Mouse (Mus musculus) liver, postnatal 0 days (tissue): ENCODE data around the gene Slc30a6. TPM values are rescaled to one million over a fixed set of nuclear protein-coding genes. Genes with fewer than 3 reads are reported as not detected.
A peak's percentile ranks its signal among the peaks of the same experiment; 100 is the strongest.

Source experiments
- ATAC-seq: fragments of 200-750 bp; cut with Nextera tagmentation; 2 replicates; pipeline ENCODE4 v1.8.0; 2017; ENCODE audit warnings: mild to moderate bottlenecking, moderate library complexity
- DNase-seq: peaks from one replicate; pipeline ENCODE4 v3.0.0-alpha.2; 2016
- H3K27ac ChIP-seq: fragments of 300-500 bp; sonication (generic); 2 replicates; pipeline ENCODE4 v1.5.1; 2014; ENCODE audit warnings: antibody characterized with exemption, moderate library complexity, mild to moderate bottlenecking, low read depth
- H3K27me3 ChIP-seq: fragments of 300-500 bp; sonication (generic); 2 replicates; pipeline ENCODE4 v1.6.1; 2014; ENCODE audit warnings: low read length, control low read depth, mixed read lengths; ENCODE audit not compliant: insufficient read depth
- H3K36me3 ChIP-seq: fragments of 300-500 bp; sonication (generic); replicated peaks from 2 replicates; pipeline ENCODE4 v1.6.1; 2014; ENCODE audit warnings: mild to moderate bottlenecking, control low read depth, low read length, moderate library complexity, mixed read lengths; ENCODE audit not compliant: insufficient read depth
- H3K4me1 ChIP-seq: fragments of 300-500 bp; sonication (generic); 2 replicates; pipeline ENCODE4 v1.6.1; 2014; ENCODE audit warnings: antibody characterized with exemption, mild to moderate bottlenecking, control low read depth; ENCODE audit not compliant: insufficient read depth
- H3K4me2 ChIP-seq: fragments of 300-500 bp; sonication (generic); 2 replicates; pipeline ENCODE4 v1.6.1; 2014; ENCODE audit warnings: low read depth, mild to moderate bottlenecking, low read length, moderate library complexity, mixed read lengths
- H3K4me3 ChIP-seq: fragments of 300-500 bp; sonication (generic); 2 replicates; pipeline ENCODE4 v1.5.1; 2014; ENCODE audit warnings: low read depth, low read length
- H3K9ac ChIP-seq: fragments of 300-500 bp; sonication (generic); replicated peaks from 2 replicates; pipeline ENCODE4 v1.6.1; 2014; ENCODE audit warnings: mild to moderate bottlenecking, moderate library complexity
- H3K9me3 ChIP-seq: fragments of 300-500 bp; sonication (generic); 2 replicates; pipeline ENCODE4 v1.6.1; 2016; ENCODE audit warnings: mild to moderate bottlenecking, control low read depth, low read length, mixed read lengths
- CTCF ChIP-seq: sonication (generic); IDR thresholded peaks from 2 replicates; pipeline ENCODE4 v1.5.1; 2016; ENCODE audit warnings: antibody characterized with exemption, low read depth
- EP300 ChIP-seq: IDR thresholded peaks from 2 replicates; pipeline ENCODE4 v1.6.1; 2016; ENCODE audit warnings: antibody characterized with exemption, low read depth, mild to moderate bottlenecking
- WGBS: fragments of 180-500 bp; shearing (Covaris S2); extraction: QIAGEN DNeasy Blood & Tissue Kit; methylation state at CpG from one replicate; pipeline ENCODE4 v1.1.7; 2014; ENCODE audit not compliant: insufficient replicate concordance; 5-methylcytosine and 5-hydroxymethylcytosine counted together
- polyA plus RNA-seq: library from polyadenylated mRNA; unstranded; fragments of >200 nt; fragmentation: Nextera tagmentation; extraction: Ambion mirVana; gene quantifications from 2 replicates; pipeline ENCODE4 v1.2.1, GENCODE M21; 2015

Gene Slc30a6
- polyA plus RNA-seq, 1 experiment from 2014 or later: 16.9 TPM

GRCm38 (mm10) chr17:74416841-74417360 lies 21.5 kb downstream of the Slc30a6 start:
- DNase-seq (no peak), ATAC-seq (no peak)
- H3K36me3 ChIP-seq: peaks cover 53% of the 10 kb centered on the region
- 87% methylated on average over 8 of the region's 8 CpGs for WGBS
- H3K4me2 ChIP-seq: no peak overlapping the region
- no peak overlapping the region for H3K27ac ChIP-seq
- TF ChIP-seq CTCF (no peak), EP300 (no peak)
- H3K9me3 ChIP-seq: no peaks in the 10 kb centered on the region
- H3K9ac ChIP-seq: no peak overlapping the region
- no peaks in the 10 kb centered on the region for H3K4me1 ChIP-seq
- H3K27me3 ChIP-seq: no peaks in the 10 kb centered on the region
- no peak overlapping the region for H3K4me3 ChIP-seq

GRCm38 (mm10) chr17:74418171-74418570 lies 22.8 kb downstream of the Slc30a6 start:
- no peak for TF ChIP-seq CTCF
- H3K4me2 ChIP-seq: no peak overlapping the region
- H3K36me3 ChIP-seq: peaks cover 52% of the 10 kb centered on the region
- H3K9ac ChIP-seq: no peak overlapping the region
- H3K27me3 ChIP-seq: no peaks in the 10 kb centered on the region
- H3K27ac ChIP-seq: no peak overlapping the region
- no peak overlapping the region for H3K4me3 ChIP-seq
- WGBS: 62% methylated on average over 4 of the region's 4 CpGs
- H3K9me3 ChIP-seq: no peaks in the 10 kb centered on the region
- DNase-seq (no peak), ATAC-seq (peak; percentile 12; the same call in 1 of the 2 replicates)
- no peaks in the 10 kb centered on the region for H3K4me1 ChIP-seq

GRCm38 (mm10) chr17:74420656-74421055 lies 25.2 kb downstream of the Slc30a6 start:
- Histone ChIP-seq H3K36me3 (peaks cover 53% of the 10 kb centered on the region), H3K4me3 (no peak overlapping the region)
- no peak for ATAC-seq

GRCm38 (mm10) chr17:74424401-74425005 lies 29.1 kb downstream of the Slc30a6 start:
- DNase-seq (no peak), ATAC-seq (no peak)
- TF ChIP-seq CTCF (no peak), EP300 (no peak)
- H3K27ac ChIP-seq: no peak overlapping the region
- peaks cover 48% of the 10 kb centered on the region for H3K36me3 ChIP-seq
- H3K27me3 ChIP-seq: no peaks in the 10 kb centered on the region
- no peaks in the 10 kb centered on the region for H3K4me1 ChIP-seq
- H3K9me3 ChIP-seq: no peaks in the 10 kb centered on the region
- WGBS: 90% methylated on average over 12 of the region's 12 CpGs
- no peak overlapping the region for H3K9ac ChIP-seq
- no peak overlapping the region for H3K4me3 ChIP-seq
- H3K4me2 ChIP-seq: no peak overlapping the region

More at GRCm38 (mm10) chr17:74420656-74421055, 25.2 kb downstream of the Slc30a6 start:
- 88% methylated on average over 2 of the region's 2 CpGs for WGBS
- TF ChIP-seq EP300 (no peak), CTCF (no peak)
- Histone ChIP-seq H3K27me3 (no peaks in the 10 kb centered on the region), H3K4me2 (no peak overlapping the region), H3K9ac (no peak overlapping the region), H3K4me1 (no peaks in the 10 kb centered on the region), H3K9me3 (no peaks in the 10 kb centered on the region), H3K27ac (no peak overlapping the region)
- DNase-seq: no peak

GRCm38 (mm10) chr17:74430074-74430473 lies 34.7 kb downstream of the Slc30a6 start:
- Histone ChIP-seq H3K27me3 (no peaks in the 10 kb centered on the region), H3K4me1 (no peaks in the 10 kb centered on the region), H3K36me3 (peaks cover 14% of the 10 kb centered on the region), H3K4me2 (no peak overlapping the region), H3K4me3 (no peak overlapping the region), H3K27ac (no peak overlapping the region), H3K9ac (no peak overlapping the region), H3K9me3 (no peaks in the 10 kb centered on the region)
- DNase-seq: no peak
- 70% methylated on average over 8 of the region's 8 CpGs for WGBS
- TF ChIP-seq CTCF (no peak), EP300 (no peak)
- no peak for ATAC-seq

GRCm38 (mm10) chr17:74431481-74431880 lies 36.1 kb downstream of the Slc30a6 start:
- Histone ChIP-seq H3K27me3 (no peaks in the 10 kb centered on the region), H3K4me2 (no peak overlapping the region), H3K36me3 (peaks cover 10% of the 10 kb centered on the region), H3K27ac (0 out of 2 replicates have a peak overlapping the region, but pooled peaks have one; percentile 39), H3K4me3 (no peak overlapping the region), H3K4me1 (no peaks in the 10 kb centered on the region), H3K9ac (no peak overlapping the region), H3K9me3 (no peaks in the 10 kb centered on the region)
- peak; percentile 35 for DNase-seq
- TF ChIP-seq EP300: no peak
- TF ChIP-seq CTCF: peak; percentile 38
- ATAC-seq: peak; percentile 66
- WGBS: 65% methylated on average over 13 of the region's 13 CpGs

GRCm38 (mm10) chr17:74432631-74433030 lies 37.2 kb downstream of the Slc30a6 start:
- H3K9ac ChIP-seq: no peak overlapping the region
- DNase-seq (no peak), ATAC-seq (0 out of 2 replicates have a peak, but pooled peaks have one; percentile 7)
- H3K27ac ChIP-seq: 0 out of 2 replicates have a peak overlapping the region, but pooled peaks have one; percentile 2
- H3K9me3 ChIP-seq: no peaks in the 10 kb centered on the region
- 76% methylated on average over 5 of the region's 5 CpGs for WGBS
- no peaks in the 10 kb centered on the region for H3K4me1 ChIP-seq
- TF ChIP-seq EP300 (no peak), CTCF (no peak)
- H3K4me3 ChIP-seq: no peak overlapping the region
- no peaks in the 10 kb centered on the region for H3K27me3 ChIP-seq
- H3K36me3 ChIP-seq: peaks cover 3% of the 10 kb centered on the region; the same call in 1 of the 2 replicates
- H3K4me2 ChIP-seq: no peak overlapping the region
